Mouse (Mus musculus): ENCODE results near the gene Keap1.
"Not testable (repeated sequence)": the region's sequence is repeated elsewhere in the genome, so short reads cannot be mapped to it uniquely, and the experiment has no call there.

The Keap1 gene

DNA sequence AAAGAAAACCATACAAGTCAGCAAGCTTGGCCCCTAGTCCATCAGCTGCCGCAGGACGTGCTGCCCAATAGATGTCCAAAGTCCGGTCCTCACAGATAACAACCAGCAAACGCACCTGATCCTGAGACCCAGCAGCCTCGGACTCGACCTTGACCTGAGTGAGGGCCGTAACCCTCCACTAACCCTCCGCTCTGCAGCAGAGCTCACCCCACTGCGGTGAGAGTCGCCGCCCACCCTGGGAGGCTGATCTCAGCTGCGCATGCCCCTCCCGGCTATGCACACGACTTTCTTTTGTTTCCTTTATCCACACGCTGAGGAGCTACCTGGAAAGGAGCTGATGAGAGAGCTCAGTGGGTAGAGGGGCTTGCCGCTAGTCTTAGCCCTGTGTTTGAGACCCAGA lies 11.8 kb downstream of the Keap1 start:
- no peak for DNase-seq

DNA sequence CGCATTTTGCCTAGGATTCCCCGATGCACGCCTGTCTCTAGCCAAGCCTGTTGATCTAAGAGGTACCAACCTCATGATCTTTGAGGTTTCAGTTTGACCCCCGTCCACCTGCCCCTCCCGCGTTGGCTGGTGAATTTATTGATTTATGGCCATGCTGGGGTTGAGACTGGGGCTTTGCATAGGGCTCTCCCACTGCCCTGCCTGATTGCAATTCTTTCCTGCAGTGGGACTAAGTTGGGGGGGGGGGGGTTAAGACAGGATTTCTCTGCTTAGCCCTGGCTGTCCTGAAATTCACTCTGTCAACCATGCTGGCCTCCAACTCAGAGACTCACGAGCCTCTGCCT lies 13.8 kb downstream of the Keap1 start:
- no peak for DNase-seq

DNA sequence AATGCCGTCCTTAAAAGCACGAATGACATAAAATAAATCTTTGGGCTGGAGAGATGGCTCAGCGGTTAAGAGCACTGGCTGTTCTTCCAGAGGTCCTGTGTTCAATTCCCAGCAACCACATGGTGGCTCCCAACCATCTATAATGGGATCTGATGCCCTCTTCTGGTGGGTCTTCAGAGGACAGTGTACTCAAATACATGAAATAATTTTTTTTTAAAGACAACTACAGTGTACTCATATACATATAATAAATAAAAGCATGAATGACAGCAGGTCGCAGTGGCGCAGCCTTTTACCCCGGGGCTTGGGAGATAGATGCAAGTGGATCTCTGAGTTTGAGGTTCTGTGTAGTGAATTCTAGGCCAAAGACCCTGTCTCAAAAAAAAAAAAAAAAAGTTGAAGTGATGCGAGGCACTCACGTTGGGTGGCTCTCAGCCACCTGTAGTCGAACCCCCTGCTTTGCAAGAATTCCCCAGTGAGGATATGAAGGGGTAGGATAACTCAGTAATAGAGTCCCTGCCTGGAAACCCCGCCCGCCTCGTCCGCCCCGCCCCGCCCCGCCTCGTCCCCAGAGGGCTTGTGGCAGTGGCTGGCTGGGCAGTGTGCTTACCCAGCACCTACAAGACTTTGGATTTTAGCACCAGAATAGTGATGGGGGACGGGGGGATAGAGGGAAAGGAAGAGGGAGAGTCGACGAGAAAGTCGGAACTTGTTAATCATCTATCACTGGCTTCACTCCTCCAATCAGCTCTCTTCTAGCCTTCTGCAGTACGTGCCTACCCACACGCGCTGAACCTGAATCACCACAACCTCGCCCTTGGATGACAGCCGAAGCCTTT lies 14.4 kb downstream of the Keap1 start:
- DNase-seq = peak; percentile 29

DNA sequence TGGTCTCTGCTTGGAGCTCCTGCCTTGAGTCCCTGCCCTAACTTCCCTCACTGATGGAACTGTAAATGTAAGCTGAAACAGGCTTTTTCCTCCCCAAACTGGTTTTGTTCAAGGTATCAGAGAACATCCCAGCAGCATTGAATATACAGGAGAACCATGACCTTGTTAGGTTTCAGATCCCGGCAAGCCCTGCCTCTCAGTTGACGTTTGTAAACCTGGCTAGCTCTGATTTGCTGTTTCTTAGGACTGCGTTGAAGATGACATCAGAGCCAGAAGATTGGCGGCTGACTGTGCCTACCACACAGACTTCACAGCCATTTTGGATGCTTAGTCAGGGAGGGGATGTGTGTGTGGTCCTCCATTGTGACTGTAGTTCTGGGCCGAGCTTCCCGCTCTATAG lies 15.3 kb downstream of the Keap1 start:
- DNase-seq = no peak

DNA sequence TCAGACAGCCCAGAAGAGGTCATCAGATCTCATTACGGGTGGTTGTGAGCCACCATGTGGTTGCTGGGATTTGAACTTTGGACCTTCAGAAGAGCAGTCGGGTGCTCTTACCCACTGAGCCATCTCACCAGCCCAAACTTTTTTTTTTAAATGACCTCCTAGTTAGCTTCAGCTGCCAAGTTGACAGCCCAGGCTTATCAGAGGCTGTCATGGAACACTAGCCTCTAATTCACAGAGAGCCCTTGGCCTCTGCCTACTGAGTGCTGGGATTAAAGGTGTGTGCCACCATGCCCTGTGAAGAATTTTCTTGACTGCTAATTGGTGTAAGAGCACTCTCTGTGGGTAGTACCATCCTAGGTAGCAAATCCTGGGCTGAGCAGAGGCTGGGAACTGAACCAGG lies 15.7 kb downstream of the Keap1 start:
- not testable (repeated sequence) for DNase-seq

DNA sequence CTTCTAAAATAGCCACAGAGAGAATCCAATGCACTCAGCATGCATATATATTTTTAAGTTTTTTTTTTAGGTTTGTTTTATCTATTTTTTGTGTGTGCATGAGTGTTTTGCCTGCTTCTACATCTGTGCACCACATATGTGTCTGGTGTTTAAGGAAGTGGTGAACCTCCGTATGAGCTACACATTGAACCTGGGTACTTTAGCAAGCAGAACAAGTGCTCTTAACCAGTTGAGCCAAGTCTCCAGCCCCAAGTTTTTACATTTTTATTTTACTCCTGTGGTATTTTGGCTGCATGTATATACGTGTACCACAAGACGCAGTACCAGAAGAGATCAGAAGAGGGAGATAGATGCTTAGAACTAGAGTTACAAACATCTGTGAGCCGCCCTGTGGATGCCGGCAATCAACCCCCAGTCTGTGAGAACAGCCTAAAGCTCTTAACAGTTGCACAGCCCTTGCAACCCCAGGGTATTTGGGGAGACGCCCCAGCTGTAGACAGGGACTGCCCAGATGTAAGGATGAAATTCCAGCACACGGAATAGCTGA lies 17.7 kb downstream of the Keap1 start:
- peak; percentile 76 for DNase-seq

DNA sequence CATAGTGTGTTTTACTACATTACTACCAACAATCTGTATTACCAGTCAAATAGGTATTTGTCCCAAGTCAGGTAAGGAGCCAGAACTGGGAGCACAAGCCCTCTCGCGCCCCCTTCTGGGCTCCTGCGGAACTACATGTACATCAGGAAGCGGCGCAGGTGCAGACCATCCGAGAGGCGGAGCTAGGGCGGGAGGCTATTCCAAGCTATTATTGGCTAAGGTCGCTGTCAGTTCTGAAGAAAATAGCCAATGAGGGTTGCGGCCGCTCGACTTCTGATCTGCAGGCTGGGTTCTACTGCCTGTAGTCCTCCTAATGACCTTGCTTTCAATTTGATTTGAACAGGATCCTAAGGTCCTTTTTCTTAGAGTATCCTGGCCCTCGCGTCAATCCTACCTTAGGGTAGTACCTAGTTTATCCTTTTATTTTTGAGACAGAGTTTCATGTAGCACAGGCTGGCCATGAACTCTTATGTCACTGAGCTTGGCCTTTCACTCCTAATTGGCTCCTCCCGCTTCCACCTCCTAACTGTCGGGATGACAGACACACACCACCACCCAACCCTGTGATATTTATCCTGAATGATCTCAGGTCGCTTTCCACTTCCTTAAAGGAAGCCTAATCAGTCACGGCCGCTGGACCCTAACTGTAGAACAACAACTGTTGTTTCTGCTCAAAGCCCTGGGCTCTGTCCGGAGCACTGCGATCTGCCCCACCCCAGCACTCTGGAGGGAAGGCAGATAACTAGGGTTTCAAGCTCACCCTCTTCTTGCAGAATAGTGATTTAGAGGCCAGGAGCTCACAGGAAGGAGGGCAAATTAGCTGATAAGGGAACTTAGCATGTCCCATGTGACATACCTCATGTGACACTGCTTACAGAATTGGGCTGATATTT lies 18.4 kb downstream of the Keap1 start:
- DNase-seq = peak; percentile 95

DNA sequence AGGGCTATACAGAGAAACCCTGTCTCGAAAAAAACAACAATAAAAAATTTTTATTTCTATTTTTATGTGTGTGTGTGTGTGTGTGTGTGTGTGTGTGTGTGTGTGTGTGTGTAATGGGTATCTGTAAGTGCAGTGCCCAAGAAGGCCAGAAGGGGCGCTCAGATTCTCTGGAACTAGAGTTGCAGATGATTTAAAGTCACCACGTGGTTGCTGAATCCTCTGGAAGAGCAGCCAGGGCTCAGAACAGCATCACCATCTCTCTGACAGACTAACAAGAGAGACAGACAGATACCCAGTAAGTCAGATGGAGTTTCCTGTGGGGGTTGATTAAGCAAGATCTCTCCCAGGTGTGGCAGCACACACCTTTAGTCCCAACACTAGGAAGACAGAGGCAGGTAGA lies 19.3 kb downstream of the Keap1 start:
- DNase-seq = peak; percentile 45

DNA sequence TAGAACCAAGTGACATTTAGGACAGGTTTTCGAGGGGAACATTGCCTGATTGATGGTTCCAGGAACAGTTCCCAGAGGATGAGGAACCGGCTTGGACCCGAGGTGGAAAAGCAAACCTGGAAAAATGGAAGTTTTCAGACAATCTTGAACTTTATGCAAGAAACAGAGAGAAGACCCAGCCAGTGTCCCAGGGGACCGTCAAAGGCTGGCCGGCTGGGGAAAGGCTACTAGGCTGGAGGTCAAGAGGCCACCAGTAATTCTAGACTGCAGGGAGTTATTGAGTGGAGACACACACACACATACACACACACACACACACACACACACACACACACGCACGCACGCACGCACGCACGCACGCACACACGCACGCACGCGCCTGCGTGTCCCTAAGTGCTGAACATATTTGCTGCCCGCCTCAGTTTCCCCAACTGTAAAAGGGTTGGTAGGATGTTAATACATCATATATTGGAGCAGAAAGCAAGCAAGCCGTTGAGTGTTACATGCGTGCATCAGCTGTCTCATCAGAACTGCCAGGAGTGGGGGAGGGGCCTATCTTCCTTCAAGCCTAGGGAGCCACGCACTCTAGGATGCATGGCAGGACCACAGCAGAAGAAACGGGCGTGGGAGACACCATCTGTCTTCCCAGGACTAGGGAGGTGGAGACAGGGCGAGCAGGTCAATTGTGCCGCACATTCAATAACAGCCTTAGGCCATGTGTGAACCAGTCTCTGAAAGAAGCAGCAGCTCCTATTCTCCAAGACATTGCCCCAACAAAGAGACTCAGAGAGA lies 22.9 kb downstream of the Keap1 start:
- DNase-seq = peak; percentile 32

DNA sequence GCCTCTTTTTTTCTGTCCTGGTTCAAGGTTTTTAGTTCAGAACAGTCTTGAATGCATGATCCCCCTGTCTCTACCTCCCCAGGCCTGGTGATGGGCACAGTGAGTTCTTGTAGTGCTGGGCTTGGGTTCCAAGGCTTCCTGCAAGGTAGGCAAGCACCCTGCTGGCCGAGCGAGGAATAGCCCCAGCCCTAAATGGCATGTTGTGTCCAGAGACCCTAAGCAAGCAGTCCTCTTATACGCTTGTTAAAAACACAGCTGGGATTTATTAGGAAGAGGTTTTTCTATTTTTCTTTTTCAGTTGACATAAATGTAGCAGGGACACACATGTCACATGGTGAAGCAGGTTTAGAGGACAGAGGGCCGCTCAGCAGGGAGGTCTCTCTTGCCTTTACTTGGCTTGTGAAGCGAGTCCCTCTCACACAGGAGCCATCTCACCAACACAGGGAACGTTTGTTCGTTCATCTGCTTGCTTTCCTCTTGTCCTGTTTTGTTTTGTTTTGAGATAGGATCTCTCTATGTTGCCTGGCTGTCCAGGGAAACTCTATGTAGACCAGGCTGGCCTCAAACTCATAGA lies 25.5 kb downstream of the Keap1 start:
- DNase-seq = no peak

DNA sequence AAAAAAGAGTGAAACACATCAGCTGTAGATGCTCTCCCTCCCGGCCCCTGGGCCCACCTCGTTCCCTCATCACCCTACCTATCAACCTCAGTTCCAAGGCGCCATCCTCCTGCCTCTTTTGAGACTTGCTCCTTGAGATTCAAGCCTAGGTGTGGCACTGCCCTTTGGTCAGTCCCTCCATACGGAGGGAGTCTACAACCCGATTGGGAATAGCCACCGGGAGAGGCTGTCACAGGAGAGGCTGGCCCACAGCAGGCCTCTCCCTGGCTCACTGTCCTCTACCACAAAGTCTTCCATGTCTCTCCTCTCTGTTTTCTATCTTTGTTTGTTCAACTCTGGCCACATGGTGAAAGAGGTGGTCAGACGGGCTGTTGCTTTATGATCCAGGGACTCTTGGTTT lies 27.5 kb downstream of the Keap1 start:
- no peak for DNase-seq

DNA sequence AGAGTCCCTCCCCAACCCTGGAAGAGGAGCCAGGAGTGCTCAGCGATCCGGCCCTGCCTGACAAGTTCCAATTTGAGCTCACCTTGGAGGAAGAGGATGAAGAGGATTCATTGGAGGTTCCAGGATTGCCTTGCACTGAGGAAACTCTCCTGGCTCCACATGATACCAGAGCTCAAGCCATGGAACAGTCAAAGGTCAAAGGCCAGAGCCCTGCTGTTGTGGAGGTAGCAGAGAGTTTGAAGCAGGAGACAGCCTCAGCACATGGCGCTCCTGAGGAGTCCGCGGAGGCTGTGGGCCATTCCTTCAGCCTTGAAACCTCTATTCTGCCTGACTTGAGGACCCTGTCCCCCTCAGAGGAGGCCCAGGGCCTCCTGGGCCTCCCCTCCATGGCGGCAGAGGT lies 28.3 kb downstream of the Keap1 start:
- DNase-seq = no peak

DNA sequence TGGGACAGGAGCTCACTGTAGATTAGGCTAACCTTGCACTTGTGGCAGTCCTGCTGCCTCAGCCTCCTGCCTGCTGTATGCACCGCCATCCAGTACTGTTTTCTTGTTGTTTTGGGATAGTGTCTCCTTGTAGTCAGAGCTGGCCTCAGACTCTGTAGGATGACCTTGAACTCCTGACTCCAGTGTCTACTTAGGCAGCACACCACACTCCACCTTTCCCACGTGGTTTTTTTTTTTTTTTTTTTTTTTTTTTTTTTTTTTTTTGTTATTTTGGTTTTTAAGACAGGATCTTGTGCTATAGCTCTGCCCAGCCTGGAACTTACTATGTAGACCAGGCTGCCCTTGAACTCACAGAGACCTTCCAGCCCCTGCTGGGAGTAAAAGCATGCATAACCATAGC lies 30.5 kb downstream of the Keap1 start:
- DNase-seq = no peak

DNA sequence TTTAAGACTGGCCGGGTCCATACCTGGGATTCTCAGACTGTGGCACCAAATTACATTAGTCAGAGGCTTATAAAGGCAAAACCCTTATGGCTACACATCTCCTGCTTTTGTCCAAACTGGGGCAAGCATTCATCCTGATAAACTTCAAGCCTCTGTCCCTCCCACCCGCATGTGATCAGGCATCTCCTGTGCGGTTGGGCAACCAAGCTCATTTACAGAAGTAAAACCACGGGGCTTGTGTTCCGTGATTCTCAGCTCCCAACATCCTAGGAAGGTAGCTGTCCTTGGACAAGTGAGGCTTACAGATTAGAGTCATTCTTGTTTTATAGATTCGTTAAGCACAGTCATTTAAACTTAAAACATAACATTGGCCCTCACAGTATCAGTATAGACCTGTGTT lies 32.3 kb downstream of the Keap1 start:
- no peak for DNase-seq

DNA sequence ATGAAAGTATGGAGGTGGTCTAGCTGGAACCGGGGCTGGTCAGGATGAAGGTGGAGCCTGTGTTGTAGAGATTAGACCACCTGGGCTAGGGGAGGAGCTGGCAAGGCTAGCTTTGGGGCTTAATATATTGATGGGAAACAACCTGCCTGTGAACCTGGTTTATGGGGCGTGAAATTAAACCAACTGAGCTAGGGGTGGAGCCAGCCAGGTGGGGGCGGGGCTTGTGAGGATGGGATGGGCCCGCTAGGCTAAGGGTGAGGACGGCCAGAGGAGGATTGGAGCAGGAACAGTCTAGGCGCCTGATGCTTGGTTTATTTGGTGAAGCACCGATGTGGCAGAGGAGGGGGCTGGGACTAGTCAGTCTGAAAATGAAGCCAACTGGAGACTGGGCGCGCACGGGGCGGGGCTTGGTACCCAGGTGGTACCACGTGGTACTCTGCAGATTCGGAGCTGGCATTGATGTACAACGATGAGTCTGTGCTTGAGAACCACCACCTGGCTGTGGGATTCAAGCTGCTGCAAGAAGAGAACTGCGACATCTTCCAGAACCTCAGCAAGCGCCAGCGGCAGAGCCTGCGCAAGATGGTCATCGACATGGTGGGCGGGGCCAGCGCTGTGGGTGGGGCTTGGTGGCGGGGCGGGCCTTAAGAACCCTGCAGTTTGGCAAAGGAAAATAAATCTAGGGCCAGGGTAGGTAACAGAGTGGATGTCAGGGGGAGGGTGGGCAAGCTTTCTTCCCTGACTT lies 34.5 kb downstream of the Keap1 start:
- DNase-seq = peak; percentile 34

DNA sequence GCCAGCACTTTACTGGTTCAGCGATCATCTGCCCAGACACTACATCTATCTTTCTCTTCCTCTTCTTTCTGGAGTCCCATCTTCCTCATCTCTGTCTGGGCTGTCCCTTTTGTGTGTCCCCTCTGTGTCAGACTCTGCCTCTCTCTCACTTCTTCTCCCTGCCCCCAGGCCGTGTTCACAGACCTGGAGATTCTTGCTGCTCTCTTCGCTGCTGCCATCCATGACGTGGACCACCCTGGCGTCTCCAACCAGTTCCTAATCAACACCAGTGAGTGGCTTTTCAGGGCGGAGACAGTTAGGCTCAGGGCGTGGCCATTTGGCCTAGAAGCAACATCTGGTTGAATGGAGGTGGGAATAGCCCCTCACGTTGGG lies 35.0 kb downstream of the Keap1 start:
- DNase-seq = no peak

DNA sequence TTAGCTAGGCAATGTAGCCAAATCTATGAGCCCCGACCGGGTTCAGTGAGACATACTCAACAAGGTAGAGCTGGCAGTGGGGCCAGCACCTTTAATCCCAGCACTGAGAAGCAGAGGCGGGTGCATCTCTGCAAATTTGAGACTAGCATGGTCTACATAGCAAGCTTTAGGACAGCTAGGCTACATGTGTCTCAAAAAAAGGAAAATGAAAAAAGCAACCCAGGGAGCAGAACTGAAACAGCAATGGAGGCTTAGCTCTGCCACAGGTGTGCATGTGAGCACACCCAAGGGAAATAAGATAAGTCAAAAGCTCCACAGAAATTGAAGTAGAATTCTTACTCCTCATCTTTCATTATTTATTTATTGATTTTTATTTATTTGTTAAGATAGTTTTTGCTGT lies 40.2 kb downstream of the Keap1 start:
- DNase-seq = no peak

DNA sequence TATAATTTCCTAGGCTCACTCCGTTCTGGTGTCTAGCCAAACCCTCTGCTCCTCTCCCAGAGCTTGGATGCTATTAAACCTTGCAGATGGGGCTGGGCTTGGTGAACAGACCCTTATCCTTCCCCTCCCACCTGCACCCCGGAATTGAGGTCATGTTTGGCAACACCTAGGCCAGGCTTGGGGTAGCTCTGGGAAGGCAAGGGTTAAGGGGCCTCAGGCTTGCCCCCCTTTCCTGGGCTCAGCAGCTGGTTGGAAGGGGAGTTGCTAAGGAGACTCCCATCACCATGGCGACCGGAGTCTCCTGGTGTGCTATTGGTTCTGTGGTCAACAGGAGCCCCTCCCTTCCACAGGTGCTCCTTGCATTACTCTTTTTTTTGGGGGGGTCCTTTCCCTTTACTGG lies 41.2 kb downstream of the Keap1 start:
- no peak for DNase-seq

DNA sequence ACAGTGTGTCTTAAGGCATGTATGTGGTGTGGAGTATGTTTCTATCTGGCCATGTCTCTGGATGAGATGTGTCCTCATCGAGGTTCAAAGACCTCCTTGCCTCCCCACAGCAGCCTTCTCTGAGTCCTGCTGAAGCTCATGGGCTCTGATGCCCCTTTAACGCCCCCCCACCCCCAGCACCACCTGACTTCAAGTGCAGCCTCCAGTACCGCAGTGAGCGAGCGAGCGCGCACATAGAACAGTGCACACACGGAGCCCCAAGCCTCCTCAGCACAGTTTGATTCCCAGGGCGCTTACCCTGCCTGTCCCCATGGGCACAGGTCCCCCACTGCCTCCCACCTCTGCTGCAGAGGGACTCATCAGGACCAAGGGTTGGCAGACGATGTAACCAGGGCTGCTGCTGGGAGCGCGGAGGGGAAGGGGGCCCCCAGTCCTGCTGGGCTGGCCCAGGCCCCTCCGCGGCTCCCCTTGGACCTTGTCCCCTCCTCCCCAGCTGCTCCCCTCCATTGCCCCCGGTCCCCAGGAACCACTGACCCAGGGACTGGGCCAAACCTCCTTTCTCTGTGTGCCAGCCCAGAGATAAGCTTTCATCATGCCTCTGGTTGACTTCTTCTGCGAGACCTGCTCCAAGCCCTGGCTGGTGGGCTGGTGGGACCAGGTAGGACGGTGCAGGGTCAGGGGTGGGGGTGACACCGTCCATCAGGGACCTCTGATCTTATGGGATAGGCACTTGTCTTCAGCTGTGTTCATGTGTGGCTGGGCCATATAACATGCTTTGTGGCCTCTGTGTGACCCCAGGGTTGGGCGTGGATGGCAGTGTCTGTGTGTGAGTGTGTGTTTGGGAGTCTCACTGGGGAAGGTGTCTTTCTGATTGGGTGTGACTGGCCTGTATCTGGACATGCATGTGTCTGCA lies 42.4 kb downstream of the Keap1 start:
- no peak for DNase-seq

DNA sequence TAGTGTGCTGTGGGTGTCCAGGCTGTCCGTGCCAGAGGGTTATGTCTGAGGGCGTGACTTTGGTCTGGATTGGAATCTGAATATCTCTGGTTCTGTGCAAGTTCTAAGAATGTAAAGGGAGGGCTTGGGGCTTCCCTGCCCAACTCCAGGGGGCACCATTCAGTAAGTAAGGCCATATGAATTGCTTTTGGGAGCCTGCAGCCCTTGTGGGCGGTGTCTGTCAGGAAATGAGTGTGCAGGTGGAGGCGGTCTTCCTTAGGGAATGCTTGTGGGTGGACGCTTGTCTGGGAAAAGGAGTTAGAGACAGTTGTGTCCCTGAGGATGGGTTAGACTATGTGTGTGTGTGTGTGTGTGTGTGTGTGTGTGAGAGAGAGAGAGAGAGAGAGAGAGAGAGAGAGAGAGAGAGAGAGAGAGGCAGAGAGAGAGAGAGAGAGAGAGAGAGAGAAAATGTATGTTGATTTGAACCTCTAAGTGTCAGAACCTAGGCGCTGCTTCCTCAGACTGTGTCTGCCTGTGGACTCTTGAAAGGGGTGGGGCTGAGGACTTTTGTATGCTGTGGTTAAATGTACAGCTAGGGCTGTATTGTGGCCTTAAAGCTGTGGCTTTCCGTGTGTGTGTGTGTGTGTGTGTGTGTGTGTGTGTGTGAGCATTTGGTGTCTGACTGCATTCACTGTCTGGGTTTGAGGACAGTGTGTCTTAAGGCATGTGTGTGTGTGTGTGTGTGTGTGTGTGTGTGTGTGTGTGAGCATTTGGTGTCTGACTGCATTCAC lies 43.2 kb downstream of the Keap1 start:
- DNase-seq = not testable (repeated sequence)
